Mouse (Mus musculus) lung, postnatal 0 days (tissue): ENCODE results near the gene Fam114a2.

ENCODE experiments used
- CTCF ChIP-seq: IDR thresholded peaks from 2 replicates; pipeline ENCODE4 v1.5.1; 2016; ENCODE audit warnings: antibody characterized with exemption, mild to moderate bottlenecking
- EP300 ChIP-seq: IDR thresholded peaks from 2 replicates; pipeline ENCODE4 v1.6.1; 2016; ENCODE audit warnings: antibody characterized with exemption, mild to moderate bottlenecking, control low read depth

DNA sequence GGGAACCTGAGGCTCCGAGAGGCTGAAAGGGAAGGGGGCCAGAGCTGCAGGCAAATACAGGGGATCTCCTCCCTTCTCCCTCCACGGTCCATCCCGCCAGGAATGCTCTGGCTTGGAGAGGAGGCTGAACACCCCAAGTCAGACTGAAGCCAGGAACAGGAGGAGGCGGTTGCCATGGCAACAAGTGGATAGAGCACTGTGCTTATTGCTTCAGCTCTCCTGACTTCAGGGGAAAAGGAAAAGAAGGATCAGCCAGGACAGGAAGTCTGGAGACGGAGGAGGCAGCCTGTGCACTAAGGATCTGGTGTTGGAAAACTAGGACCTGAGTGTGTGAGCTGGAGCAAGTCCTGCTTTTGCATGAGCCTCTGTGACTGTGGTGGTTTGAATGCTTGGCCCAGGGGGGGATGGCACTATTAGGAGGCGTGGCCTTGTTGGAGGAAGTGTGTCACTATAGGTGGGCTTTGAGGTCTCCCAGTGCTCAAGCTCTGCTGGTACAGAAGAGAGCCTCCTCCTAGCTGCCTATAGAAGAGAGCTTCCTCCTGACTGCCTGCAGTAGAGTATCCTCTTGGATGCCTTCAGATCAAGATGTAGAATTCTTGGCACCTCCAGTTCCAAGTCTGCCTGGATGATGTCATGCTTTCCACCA is 44.0 kb downstream of the Fam114a2 start:
- TF ChIP-seq CTCF (no peak), EP300 (no peak)
